Mouse (Mus musculus): Measurements from ENCODE around the gene Mical3. TPM values are rescaled to one million over a fixed set of nuclear protein-coding genes. Genes with fewer than 3 reads are reported as not detected.

Mical3 gene
- total and polyA plus RNA-seq, 2 experiments, result 5.8 to 7.9 TPM

DNA sequence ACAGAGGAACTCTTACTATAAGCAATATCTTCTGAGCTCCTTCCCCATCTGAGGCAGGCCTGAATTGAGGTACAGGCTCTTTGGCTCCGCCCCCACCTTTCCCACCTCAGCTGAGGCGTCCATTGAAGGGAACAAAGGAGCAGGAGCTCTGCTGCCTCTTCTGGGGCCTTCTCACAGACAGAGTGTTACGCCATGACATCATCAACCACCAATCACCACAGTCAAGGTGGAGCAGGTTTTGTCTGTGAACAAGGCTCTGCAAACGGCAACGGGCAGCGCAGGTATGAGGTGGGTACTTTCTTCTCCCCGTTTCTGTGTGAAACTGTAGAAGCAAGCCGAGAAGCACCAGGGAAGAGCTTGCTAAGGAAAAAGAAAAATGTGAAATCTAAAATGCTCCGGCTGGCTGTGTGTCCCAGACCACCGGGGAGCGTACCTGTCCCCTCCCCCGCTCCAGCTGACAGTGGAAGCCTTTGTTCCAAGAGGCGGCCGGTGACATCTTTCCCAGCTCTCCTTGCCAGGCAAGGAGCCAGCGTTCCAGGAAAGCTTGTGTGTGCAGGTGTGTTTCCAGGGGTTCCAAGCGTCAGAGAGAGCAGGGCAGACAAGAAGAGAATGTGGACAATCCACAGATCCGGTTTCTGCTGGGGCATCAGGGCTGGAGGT, 66.3 kb downstream of the Mical3 start:
- WGBS, result 40% methylated on average over 17 of the region's 17 CpGs
- peaks cover 75% of the 10 kb centered on the region for H3K79me2 ChIP-seq (ENCODE audit: control insufficient read depth, insufficient read depth, low read length)
- peak; percentile 39 for DNase-seq (ENCODE audit: extremely low read depth, low read depth, low spot score)
- peak overlapping the region; percentile 1; the same call in 1 of the 2 replicates for H3K27ac ChIP-seq (replicated peaks; ENCODE audit: insufficient read depth, low read depth, low read length)
- no peak overlapping the region for H3K9ac ChIP-seq (ENCODE audit: low read depth, low read length)
- H3K4me3 ChIP-seq (ENCODE audit: insufficient read depth, low read depth, low read length), result no peak overlapping the region
- H3K27me3 ChIP-seq (ENCODE audit: control insufficient read depth, insufficient read depth, low read length), result no peaks in the 10 kb centered on the region
- no peak for TF ChIP-seq POLR2A (IDR thresholded peaks at IDR 0.05; ENCODE audit: extremely low read depth, insufficient read depth, low read length)
- no peak for TF ChIP-seq CTCF (IDR thresholded peaks at IDR 0.05; ENCODE audit: low read depth, low read length)
- peaks cover 13% of the 10 kb centered on the region for H3K4me1 ChIP-seq (ENCODE audit: control insufficient read depth, insufficient read depth, low read length)
- no peaks in the 10 kb centered on the region for H3K36me3 ChIP-seq (ENCODE audit: control insufficient read depth, insufficient read depth, low read length)

DNA sequence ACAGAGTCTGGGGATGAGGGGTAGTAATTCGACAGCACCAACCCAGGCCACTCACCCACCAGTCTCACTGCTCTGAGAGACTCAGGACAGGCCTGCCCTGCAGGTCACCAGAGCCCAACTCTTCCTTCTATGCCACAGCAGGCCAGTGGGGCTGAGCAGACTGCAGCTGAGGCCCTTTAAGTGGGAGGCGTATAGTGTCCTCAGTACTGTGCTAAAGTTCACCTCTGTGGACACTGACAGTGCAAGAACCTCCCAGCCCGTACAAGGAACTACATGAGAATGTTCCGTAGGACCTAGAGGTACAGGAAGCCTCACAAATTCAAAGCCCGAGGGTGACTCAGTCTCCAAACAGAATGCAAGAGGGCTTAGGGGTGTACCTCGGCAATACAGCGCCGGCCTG, 67.0 kb downstream of the Mical3 start:
- peaks cover 68% of the 10 kb centered on the region for H3K79me2 ChIP-seq (ENCODE audit: control insufficient read depth, insufficient read depth, low read length)
- H3K27me3 ChIP-seq (ENCODE audit: control insufficient read depth, insufficient read depth, low read length), result no peaks in the 10 kb centered on the region
- H3K9ac ChIP-seq (ENCODE audit: low read depth, low read length), result no peak overlapping the region
- H3K4me3 ChIP-seq (ENCODE audit: insufficient read depth, low read depth, low read length), result no peak overlapping the region
- H3K36me3 ChIP-seq (ENCODE audit: control insufficient read depth, insufficient read depth, low read length), result no peaks in the 10 kb centered on the region
- peaks cover 15% of the 10 kb centered on the region for H3K4me1 ChIP-seq (ENCODE audit: control insufficient read depth, insufficient read depth, low read length)
- no peak for TF ChIP-seq CTCF (IDR thresholded peaks at IDR 0.05; ENCODE audit: low read depth, low read length)
- no peak for TF ChIP-seq POLR2A (IDR thresholded peaks at IDR 0.05; ENCODE audit: extremely low read depth, insufficient read depth, low read length)
- 37% methylated on average over 8 of the region's 8 CpGs for WGBS
- peak overlapping the region; percentile 14 for H3K27ac ChIP-seq (replicated peaks; ENCODE audit: insufficient read depth, low read depth, low read length)
- DNase-seq (ENCODE audit: extremely low read depth, low read depth, low spot score), result peak; percentile 76

DNA sequence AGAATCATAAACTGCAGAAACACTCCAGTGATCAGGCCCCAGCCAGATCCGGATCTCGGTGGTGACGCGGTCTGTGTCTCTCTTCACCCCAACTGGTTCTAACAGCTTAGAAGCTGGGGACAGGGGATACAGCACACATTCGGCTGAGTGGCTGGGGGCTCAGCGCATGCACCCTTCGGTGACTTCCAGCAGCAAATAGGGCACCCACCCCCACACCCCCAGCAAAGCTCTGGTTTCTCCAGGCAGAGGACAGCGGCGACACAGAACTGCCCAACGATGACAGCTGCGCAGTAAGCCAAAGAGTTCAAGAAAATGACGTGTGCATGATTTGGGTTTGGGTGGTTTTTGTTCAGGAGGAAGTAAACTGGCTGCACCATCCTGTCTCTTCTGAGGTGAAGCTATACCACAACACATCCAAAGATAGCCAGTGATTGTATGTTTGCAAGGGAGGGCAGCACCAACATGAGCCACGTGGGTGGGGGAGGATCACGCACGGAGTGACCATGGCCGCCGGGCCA, 67.8 kb downstream of the Mical3 start:
- no peak overlapping the region for H3K9ac ChIP-seq (ENCODE audit: low read depth, low read length)
- peaks cover 60% of the 10 kb centered on the region for H3K79me2 ChIP-seq (ENCODE audit: control insufficient read depth, insufficient read depth, low read length)
- H3K4me3 ChIP-seq (ENCODE audit: insufficient read depth, low read depth, low read length), result no peak overlapping the region
- DNase-seq (ENCODE audit: extremely low read depth, low read depth, low spot score), result no peak
- peaks cover 18% of the 10 kb centered on the region for H3K4me1 ChIP-seq (ENCODE audit: control insufficient read depth, insufficient read depth, low read length)
- no peaks in the 10 kb centered on the region for H3K27me3 ChIP-seq (ENCODE audit: control insufficient read depth, insufficient read depth, low read length)
- 81% methylated on average over 17 of the region's 17 CpGs for WGBS
- H3K27ac ChIP-seq (replicated peaks; ENCODE audit: insufficient read depth, low read depth, low read length), result no peak overlapping the region
- TF ChIP-seq CTCF (IDR thresholded peaks at IDR 0.05; ENCODE audit: low read depth, low read length) (no peak), POLR2A (IDR thresholded peaks at IDR 0.05; ENCODE audit: extremely low read depth, insufficient read depth, low read length) (no peak)
- H3K36me3 ChIP-seq (ENCODE audit: control insufficient read depth, insufficient read depth, low read length), result no peaks in the 10 kb centered on the region

DNA sequence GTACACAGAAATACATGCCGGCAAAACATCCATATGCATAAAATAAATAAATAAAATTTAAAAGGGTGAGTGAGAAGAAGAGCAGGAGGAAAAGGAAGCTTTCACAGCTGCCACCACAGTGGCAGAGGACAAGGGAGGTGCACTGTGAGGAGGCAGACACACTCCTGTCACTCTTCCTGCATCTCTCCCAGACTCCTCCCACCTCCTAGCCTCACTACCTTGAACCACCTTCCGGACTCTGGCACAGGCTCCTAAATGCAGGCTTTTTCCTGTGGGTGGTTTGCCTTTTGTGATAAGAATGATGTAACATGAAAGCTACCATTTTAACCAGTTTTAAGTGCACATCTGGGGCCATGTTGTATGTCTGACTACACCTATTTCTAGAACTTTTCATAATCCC, 72.8 kb downstream of the Mical3 start:
- peaks cover 26% of the 10 kb centered on the region for H3K4me1 ChIP-seq (ENCODE audit: control insufficient read depth, insufficient read depth, low read length)
- no peak for TF ChIP-seq POLR2A (IDR thresholded peaks at IDR 0.05; ENCODE audit: extremely low read depth, insufficient read depth, low read length)
- TF ChIP-seq CTCF (IDR thresholded peaks at IDR 0.05; ENCODE audit: low read depth, low read length), result no peak
- H3K27me3 ChIP-seq (ENCODE audit: control insufficient read depth, insufficient read depth, low read length), result no peaks in the 10 kb centered on the region
- 57% methylated on average over 2 of the region's 2 CpGs for WGBS
- H3K79me2 ChIP-seq (ENCODE audit: control insufficient read depth, insufficient read depth, low read length), result peaks cover 59% of the 10 kb centered on the region
- peak overlapping the region; percentile 71; the same call in 1 of the 2 replicates for H3K27ac ChIP-seq (replicated peaks; ENCODE audit: insufficient read depth, low read depth, low read length)
- no peaks in the 10 kb centered on the region for H3K36me3 ChIP-seq (ENCODE audit: control insufficient read depth, insufficient read depth, low read length)
- H3K9ac ChIP-seq (ENCODE audit: low read depth, low read length), result no peak overlapping the region
- DNase-seq (ENCODE audit: extremely low read depth, low read depth, low spot score), result peak; percentile 47
- no peak overlapping the region for H3K4me3 ChIP-seq (ENCODE audit: insufficient read depth, low read depth, low read length)

DNA sequence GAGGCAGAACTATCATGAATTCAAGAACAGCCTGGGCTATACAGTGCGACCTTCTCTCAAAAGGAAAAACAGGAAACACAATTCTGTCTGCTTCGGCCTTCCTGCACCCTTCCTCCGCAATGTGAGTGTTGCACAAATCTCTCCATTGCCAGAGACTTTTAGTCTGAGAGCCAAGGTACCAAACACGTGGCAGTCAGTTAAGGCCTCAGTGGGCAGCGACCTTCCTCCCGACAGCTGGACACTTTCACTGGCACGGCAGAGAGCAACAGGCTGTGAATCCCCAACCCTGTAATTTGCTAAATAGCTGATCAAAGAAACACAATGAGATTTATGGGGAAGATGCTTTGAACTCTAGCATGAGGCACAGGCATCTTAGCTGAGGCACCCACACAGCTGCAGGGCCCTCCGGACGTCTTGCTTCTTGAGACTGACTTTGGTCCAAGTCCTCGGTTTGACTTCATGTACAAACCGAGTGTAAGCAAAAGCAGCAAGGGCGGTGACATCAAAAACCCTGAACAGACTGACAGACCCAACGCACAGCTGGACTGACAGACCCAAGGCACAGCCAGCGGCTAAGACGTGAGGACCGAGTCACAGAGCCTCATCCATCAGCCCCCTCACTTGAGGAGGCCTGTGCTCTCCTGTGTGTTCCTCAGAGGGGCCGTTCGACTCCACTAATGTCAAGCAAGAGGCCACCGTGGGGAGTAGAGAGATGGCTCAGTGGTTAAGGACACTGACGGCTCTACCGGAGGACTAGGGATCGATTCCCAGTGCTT, 73.4 kb downstream of the Mical3 start:
- 62% methylated on average over 22 of the region's 22 CpGs for WGBS
- Histone ChIP-seq H3K27me3 (ENCODE audit: control insufficient read depth, insufficient read depth, low read length) (no peaks in the 10 kb centered on the region), H3K79me2 (ENCODE audit: control insufficient read depth, insufficient read depth, low read length) (peaks cover 53% of the 10 kb centered on the region), H3K36me3 (ENCODE audit: control insufficient read depth, insufficient read depth, low read length) (no peaks in the 10 kb centered on the region), H3K4me1 (ENCODE audit: control insufficient read depth, insufficient read depth, low read length) (peaks cover 26% of the 10 kb centered on the region), H3K9ac (ENCODE audit: low read depth, low read length) (no peak overlapping the region; the same call in 1 of the 2 replicates), H3K27ac (replicated peaks; ENCODE audit: insufficient read depth, low read depth, low read length) (peak overlapping the region; percentile 71), H3K4me3 (ENCODE audit: insufficient read depth, low read depth, low read length) (no peak overlapping the region)
- peak; percentile 92 for DNase-seq (ENCODE audit: extremely low read depth, low read depth, low spot score)
- no peak for TF ChIP-seq CTCF (IDR thresholded peaks at IDR 0.05; ENCODE audit: low read depth, low read length)
- TF ChIP-seq POLR2A (IDR thresholded peaks at IDR 0.05; ENCODE audit: extremely low read depth, insufficient read depth, low read length), result no peak

All from liver, adult 2 months (tissue).